In the genomic region with DNA sequence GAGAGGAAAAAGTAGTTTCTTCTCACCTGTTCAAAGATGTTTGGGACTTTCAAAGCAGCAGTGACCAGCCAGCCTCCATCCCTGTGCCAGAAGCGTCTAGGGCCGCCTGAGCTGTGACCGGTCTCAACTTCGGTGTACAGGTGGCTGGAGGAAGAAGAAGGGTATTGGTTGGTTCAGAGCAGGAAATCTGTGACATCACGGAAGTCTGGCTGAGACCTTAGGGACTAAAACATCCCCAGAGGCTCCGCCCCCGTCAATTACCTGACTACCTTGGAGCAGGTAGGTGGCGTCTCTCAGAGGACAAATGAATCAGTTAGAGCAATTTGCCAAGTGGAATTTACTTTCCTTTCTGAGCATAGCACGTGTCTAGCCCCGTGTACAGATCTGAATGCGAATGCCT, we compare ENCODE assay signal across 8 mouse cellular contexts. TPM values are rescaled to one million over a fixed set of nuclear protein-coding genes. Genes with fewer than 3 reads are reported as not detected.
DNase-seq lines count a peak whose midpoint lies in the region; ATAC-seq and TF ChIP-seq lines count a peak whose summit lies in the region.

Gene Lnx1 (minus strand): TSS at position 147 of the 400 bp plus-strand sequence.

- no peak within 1 kb of the TSS for H3K27ac ChIP-seq in left cerebral cortex, adult 2 months
- H3K27ac ChIP-seq in heart, embryonic 12.5 days (ENCODE audit: poor library complexity, severe bottlenecking), result peak within 1 kb of the TSS; percentile 53; the same call in 1 of the 2 replicates
- H3K27ac ChIP-seq in lung, embryonic 16.5 days (ENCODE audit: low read length), result 0 out of 2 replicates have a peak within 1 kb of the TSS, but pooled peaks have one; percentile 10

- intact Hi-C loops in left cerebral cortex, adult 2 months (cut with DNase I), result no loop called here

- 67% methylated on average over 11 of the region's 11 CpGs for WGBS in heart, embryonic 12.5 days
- WGBS in lung, embryonic 16.5 days, result 47% methylated on average over 11 of the region's 11 CpGs

- no peaks in the 10 kb centered on the region for H3K9me3 ChIP-seq in heart, embryonic 12.5 days (replicated peaks)
- H3K9me3 ChIP-seq in lung, embryonic 16.5 days (ENCODE audit: control insufficient read depth, low read length), result no peaks in the 10 kb centered on the region

- peaks cover 1% of the 10 kb centered on the region; the same call in 1 of the 2 replicates for H3K27me3 ChIP-seq in heart, embryonic 12.5 days (replicated peaks)
- peaks cover 2% of the 10 kb centered on the region; the same call in 1 of the 2 replicates for H3K27me3 ChIP-seq in lung, embryonic 16.5 days (ENCODE audit: control insufficient read depth, insufficient read depth, low read depth, low read length)

- no peak within 1 kb of the TSS for H3K4me3 ChIP-seq in left cerebral cortex, adult 2 months
- peak within 1 kb of the TSS; percentile 48; the same call in 1 of the 2 replicates for H3K4me3 ChIP-seq in heart, embryonic 12.5 days
- peak within 1 kb of the TSS; percentile 0; the same call in 1 of the 2 replicates for H3K4me3 ChIP-seq in lung, embryonic 16.5 days (ENCODE audit: low read length)

- no peak for DNase-seq in left cerebral cortex, adult 2 months (ENCODE audit: extremely low spot score in 1 of 2, low spot score in 2 of 2)
- DNase-seq in left cerebral cortex, adult 9 months (ENCODE audit: low spot score in 2 of 2), result no peak
- peak; percentile 79 to 92 for DNase-seq in kidney, postnatal 25 days
- DNase-seq in retina, embryonic 14.5 days (ENCODE audit: low spot score), result no peak
- no peak for DNase-seq in adrenal gland, adult 18-20 months (ENCODE audit: low spot score in 2 of 2)

- no peak for TF ChIP-seq CTCF in left cerebral cortex, adult 2 months (IDR thresholded peaks at IDR 0.05)

- peak within 1 kb of the TSS; percentile 70 for H3K4me2 ChIP-seq in heart, embryonic 12.5 days
- H3K4me2 ChIP-seq in lung, embryonic 16.5 days (ENCODE audit: low read depth, low read length), result peak within 1 kb of the TSS; percentile 58

- H3K4me1 ChIP-seq in heart, embryonic 12.5 days (replicated peaks), result peaks cover 14% of the 10 kb centered on the region; the same call in 1 of the 2 replicates
- peaks cover 6% of the 10 kb centered on the region; the same call in 1 of the 2 replicates for H3K4me1 ChIP-seq in lung, embryonic 16.5 days (replicated peaks; ENCODE audit: control insufficient read depth, insufficient read depth, low read length)

- no peak within 1 kb of the TSS for H3K9ac ChIP-seq in heart, embryonic 12.5 days
- 0 out of 2 replicates have a peak within 1 kb of the TSS, but pooled peaks have one; percentile 19 for H3K9ac ChIP-seq in lung, embryonic 16.5 days (ENCODE audit: low read length)

- no peak for ATAC-seq in heart, embryonic 12.5 days (ENCODE audit: insufficient number of reproducible peaks, low FRiP score)
- ATAC-seq in lung, embryonic 16.5 days (ENCODE audit: low read depth), result peak; percentile 53
- no peak for ATAC-seq in cerebellum, adult (ENCODE audit: insufficient number of reproducible peaks, low FRiP score, low TSS enrichment)

- no peaks in the 10 kb centered on the region for H3K36me3 ChIP-seq in heart, embryonic 12.5 days
- no peaks in the 10 kb centered on the region for H3K36me3 ChIP-seq in lung, embryonic 16.5 days (ENCODE audit: control insufficient read depth, insufficient read depth, low read length)

RNA-seq across cellular contexts. Expression of gene Lnx1, which starts in this region (rescaled TPM):
- total RNA-seq in left cerebral cortex, adult 2 months (2021), result 10 to 100 TPM; 24.8 to 25.5 TPM
- 0.92 and 1.0 TPM in 2 replicates for polyA plus RNA-seq in heart, embryonic 12.5 days (2016; fragmentation: Nextera tagmentation; extraction: Ambion mirVana)
- polyA plus RNA-seq in lung, embryonic 16.5 days (2015; fragmentation: Nextera tagmentation; extraction: Ambion mirVana), result 5.5 and 6.1 TPM in 2 replicates
- total RNA-seq in adrenal gland, adult 18-20 months (2021), result 1 to 10 TPM; 3.9 to 4.5 TPM

Comparison
In these comparisons a context has a peak if more than half of its experiments do, and no peak if none do; other contexts are left out.
1. RNA of gene Lnx1 (total RNA-seq): 24.8 to 25.5 TPM in left cerebral cortex, adult 2 months; 3.9 to 4.5 TPM in adrenal gland, adult 18-20 months; every median in the first group is over 4 times any median in the second.
2. DNase-seq: peak in kidney, postnatal 25 days (2 of 2); none in left cerebral cortex, adult 2 months (0 of 2), left cerebral cortex, adult 9 months (0 of 2), retina, embryonic 14.5 days (single experiment) and adrenal gland, adult 18-20 months (0 of 2).